Mouse (Mus musculus) megakaryocyte, embryonic 14.5 days (primary cell): ENCODE data around the gene Tex33.

Experiments used
- FLI1 ChIP-seq: IDR thresholded peaks from 2 replicates; pipeline ENCODE4 v1.6.1; 2012; ENCODE audit warnings: low read length, inconsistent platforms, mixed read lengths
- GATA1 ChIP-seq: IDR thresholded peaks from 3 replicates; pipeline ENCODE4 v1.6.1; 2012; ENCODE audit warnings: mixed read lengths, low read length, inconsistent platforms, borderline replicate concordance

- TF ChIP-seq GATA1 (no peak), FLI1 (no peak)
These were observed 17.9 kb downstream of the Tex33 start for GRCm38 (mm10) chr15:78377859-78378258.
